Mouse (Mus musculus) limb, embryonic 10.5 days (tissue): Measurements from ENCODE around the gene Aplf. TPM values are rescaled to one million over a fixed set of nuclear protein-coding genes. Genes with fewer than 3 reads are reported as not detected.
A peak's percentile ranks its signal among the peaks of the same experiment; 100 is the strongest.

Source experiments
- DNase-seq: peaks from one replicate; pipeline ENCODE4 v3.0.0-alpha.2; 2017; ENCODE audit warnings: low spot score
- H3K27ac ChIP-seq: fragments of 300-500 bp; sonication (generic); 2 replicates; pipeline ENCODE4 v1.5.1; 2016; ENCODE audit warnings: mild to moderate bottlenecking
- H3K27me3 ChIP-seq: fragments of 300-500 bp; sonication (generic); 2 replicates; pipeline ENCODE4 v1.6.1; 2016; ENCODE audit warnings: low read depth, mild to moderate bottlenecking; ENCODE audit not compliant: poor library complexity, severe bottlenecking
- H3K36me3 ChIP-seq: fragments of 300-500 bp; sonication (generic); 2 replicates; pipeline ENCODE4 v1.6.1; 2016; ENCODE audit warnings: mild to moderate bottlenecking, moderate library complexity
- H3K4me1 ChIP-seq: fragments of 300-500 bp; sonication (generic); 2 replicates; pipeline ENCODE4 v1.6.1; 2016
- H3K4me3 ChIP-seq: fragments of 300-500 bp; sonication (generic); 2 replicates; pipeline ENCODE4 v1.5.1; 2016; ENCODE audit warnings: mild to moderate bottlenecking, moderate library complexity
- H3K9me3 ChIP-seq: fragments of 300-500 bp; sonication (generic); replicated peaks from 2 replicates; pipeline ENCODE4 v1.6.1; 2016; ENCODE audit warnings: mild to moderate bottlenecking
- WGBS: fragments of 180-500 bp; shearing (Covaris S2); methylation state at CpG from one replicate; pipeline ENCODE4 v1.1.7; 2016; 5-methylcytosine and 5-hydroxymethylcytosine counted together
- polyA plus RNA-seq: library from polyadenylated mRNA; unstranded; fragments of >200 nt; fragmentation: Nextera tagmentation; extraction: Ambion mirVana; gene quantifications from 2 replicates; pipeline ENCODE4 v1.2.1, GENCODE M21; 2016

The Aplf gene
- polyA plus RNA-seq, result 12.6 and 12.7 TPM in 2 replicates

- Histone ChIP-seq H3K9me3 (no peaks in the 10 kb centered on the region), H3K4me1 (peaks cover 18% of the 10 kb centered on the region), H3K36me3 (no peaks in the 10 kb centered on the region), H3K27ac (peak within 1 kb of the TSS; percentile 80), H3K4me3 (peak within 1 kb of the TSS; percentile 84), H3K27me3 (no peaks in the 10 kb centered on the region)
- DNase-seq, result peak; percentile 84
- whole genome bisulfite sequencing, result under 1% methylated on average over 33 of the region's 33 CpGs
Observed at GRCm38 (mm10) chr6:87671771-87672517, at the start of gene Aplf. TSS of gene Aplf (minus strand) at chr6:87672193.

- Histone ChIP-seq H3K9me3 (no peaks in the 10 kb centered on the region), H3K4me1 (no peaks in the 10 kb centered on the region), H3K36me3 (no peaks in the 10 kb centered on the region), H3K27ac (no peak overlapping the region), H3K27me3 (no peaks in the 10 kb centered on the region), H3K4me3 (no peak overlapping the region)
- no peak for DNase-seq
- 83% methylated on average over 4 of the region's 4 CpGs for WGBS
Observed at GRCm38 (mm10) chr6:87714091-87714490, 42.1 kb upstream of the Aplf start.

- Histone ChIP-seq H3K9me3 (no peaks in the 10 kb centered on the region), H3K4me1 (no peaks in the 10 kb centered on the region), H3K4me3 (no peak overlapping the region), H3K36me3 (no peaks in the 10 kb centered on the region), H3K27ac (no peak overlapping the region), H3K27me3 (no peaks in the 10 kb centered on the region)
- DNase-seq, result no peak
- 92% methylated on average over 4 of the region's 4 CpGs for WGBS
Observed at GRCm38 (mm10) chr6:87712311-87712710, 40.3 kb upstream of the Aplf start.

GRCm38 (mm10) chr6:87706246-87706645 lies 34.3 kb upstream of the Aplf start:
- no peak for DNase-seq
- 45% methylated on average over 3 of the region's 3 CpGs for WGBS

GRCm38 (mm10) chr6:87696544-87696943 lies 24.6 kb upstream of the Aplf start:
- 91% methylated on average over 4 of the region's 4 CpGs for WGBS
- Histone ChIP-seq H3K9me3 (0 out of 2 replicates have a peak, but pooled peaks cover 2% of the 10 kb centered on the region), H3K27ac (no peak overlapping the region), H3K27me3 (no peaks in the 10 kb centered on the region), H3K36me3 (no peaks in the 10 kb centered on the region), H3K4me3 (no peak overlapping the region), H3K4me1 (peaks cover 5% of the 10 kb centered on the region)
- no peak for DNase-seq

More at GRCm38 (mm10) chr6:87706246-87706645, 34.3 kb upstream of the Aplf start:
- Histone ChIP-seq H3K9me3 (no peaks in the 10 kb centered on the region), H3K4me3 (no peak overlapping the region), H3K27me3 (no peaks in the 10 kb centered on the region), H3K36me3 (no peaks in the 10 kb centered on the region), H3K27ac (no peak overlapping the region), H3K4me1 (no peaks in the 10 kb centered on the region)

GRCm38 (mm10) chr6:87695947-87696346 lies 24.0 kb upstream of the Aplf start:
- Histone ChIP-seq H3K36me3 (no peaks in the 10 kb centered on the region), H3K4me1 (peaks cover 5% of the 10 kb centered on the region), H3K4me3 (no peak overlapping the region), H3K9me3 (0 out of 2 replicates have a peak, but pooled peaks cover 2% of the 10 kb centered on the region), H3K27ac (no peak overlapping the region), H3K27me3 (no peaks in the 10 kb centered on the region)
- no peak for DNase-seq
- WGBS, result 85% methylated on average over 3 of the region's 3 CpGs

- 77% methylated on average over 3 of the region's 3 CpGs for whole genome bisulfite sequencing
- H3K4me3 ChIP-seq, result no peak overlapping the region
- no peaks in the 10 kb centered on the region for H3K9me3 ChIP-seq
- H3K36me3 ChIP-seq, result no peaks in the 10 kb centered on the region
- no peak for DNase-seq
- H3K27ac ChIP-seq, result no peak overlapping the region
- no peaks in the 10 kb centered on the region for H3K4me1 ChIP-seq
- no peaks in the 10 kb centered on the region for H3K27me3 ChIP-seq
Observed at GRCm38 (mm10) chr6:87680418-87680817, 8.4 kb upstream of the Aplf start.

- H3K27ac ChIP-seq, result peak overlapping the region; percentile 80
- H3K4me3 ChIP-seq, result peak overlapping the region; percentile 84
- no peaks in the 10 kb centered on the region for H3K9me3 ChIP-seq
- peaks cover 18% of the 10 kb centered on the region for H3K4me1 ChIP-seq
- no peaks in the 10 kb centered on the region for H3K27me3 ChIP-seq
- WGBS, result 57% methylated on average over 4 of the region's 4 CpGs
- no peak for DNase-seq
- H3K36me3 ChIP-seq, result no peaks in the 10 kb centered on the region
Observed at GRCm38 (mm10) chr6:87672661-87673060, 668 bp upstream of the Aplf start.

GRCm38 (mm10) chr6:87671353-87671752 lies 640 bp downstream of the Aplf start:
- Histone ChIP-seq H3K36me3 (no peaks in the 10 kb centered on the region), H3K4me3 (peak overlapping the region; percentile 84), H3K4me1 (peaks cover 18% of the 10 kb centered on the region), H3K9me3 (no peaks in the 10 kb centered on the region), H3K27ac (peak overlapping the region; percentile 80), H3K27me3 (no peaks in the 10 kb centered on the region)
- no peak for DNase-seq
- 8% methylated on average over 8 of the region's 8 CpGs for WGBS

- Histone ChIP-seq H3K4me3 (no peak overlapping the region), H3K27ac (no peak overlapping the region), H3K27me3 (no peaks in the 10 kb centered on the region), H3K4me1 (peaks cover 18% of the 10 kb centered on the region), H3K36me3 (peaks cover 3% of the 10 kb centered on the region), H3K9me3 (no peaks in the 10 kb centered on the region)
- 40% methylated on average over 7 of the region's 7 CpGs for WGBS
- DNase-seq, result peak; percentile 39
Observed at GRCm38 (mm10) chr6:87669894-87670588, 2.0 kb downstream of the Aplf start.

- WGBS, result 94% methylated on average over 3 of the region's 3 CpGs
- Histone ChIP-seq H3K36me3 (peaks cover 3% of the 10 kb centered on the region), H3K27ac (no peak overlapping the region)
Observed at GRCm38 (mm10) chr6:87668733-87669132, 3.3 kb downstream of the Aplf start.

GRCm38 (mm10) chr6:87667804-87668203 lies 4.2 kb downstream of the Aplf start:
- H3K27me3 ChIP-seq, result no peaks in the 10 kb centered on the region
- H3K27ac ChIP-seq, result no peak overlapping the region
- H3K9me3 ChIP-seq, result no peaks in the 10 kb centered on the region
- peaks cover 16% of the 10 kb centered on the region for H3K4me1 ChIP-seq
- 90% methylated on average over 8 of the region's 8 CpGs for WGBS
- DNase-seq, result no peak
- H3K36me3 ChIP-seq, result peaks cover 3% of the 10 kb centered on the region
- no peak overlapping the region for H3K4me3 ChIP-seq

More at GRCm38 (mm10) chr6:87668733-87669132, 3.3 kb downstream of the Aplf start:
- no peak for DNase-seq
- H3K9me3 ChIP-seq, result no peaks in the 10 kb centered on the region
- no peaks in the 10 kb centered on the region for H3K27me3 ChIP-seq
- peaks cover 18% of the 10 kb centered on the region for H3K4me1 ChIP-seq
- H3K4me3 ChIP-seq, result no peak overlapping the region

GRCm38 (mm10) chr6:87663445-87663844 lies 8.5 kb downstream of the Aplf start:
- H3K4me1 ChIP-seq, result no peaks in the 10 kb centered on the region
- H3K36me3 ChIP-seq, result peaks cover 3% of the 10 kb centered on the region
- H3K27ac ChIP-seq, result no peak overlapping the region
- H3K4me3 ChIP-seq, result no peak overlapping the region
- WGBS, result 92% methylated on average over 9 of the region's 9 CpGs
- H3K9me3 ChIP-seq, result no peaks in the 10 kb centered on the region
- H3K27me3 ChIP-seq, result no peaks in the 10 kb centered on the region
- DNase-seq, result no peak
